Mouse (Mus musculus): ENCODE results near the gene Ccn2. TPM values are rescaled to one million over a fixed set of nuclear protein-coding genes. Genes with fewer than 3 reads are reported as not detected.

Gene Ccn2
- total RNA-seq (2021), result 10 to 100 TPM; 20.5 to 47.0 TPM
- long read RNA-seq, experiment 1, transcript Ccn2-201 (5 exons, 2,398 nt), result major isoform, 37 of 70 reads
- long read RNA-seq, experiment 1, partial matches to known transcripts, result 23 of 70 reads
- long read RNA-seq, experiment 1, other reads (novel, unspliced or antisense), result 10 of 70 reads
- long read RNA-seq, experiment 2, transcript Ccn2-201 (5 exons, 2,398 nt), result major isoform, 7 of 11 reads
- long read RNA-seq, experiment 2, partial matches to known transcripts, result 1 of 11 reads
- long read RNA-seq, experiment 2, other reads (novel, unspliced or antisense), result 3 of 11 reads

DNA sequence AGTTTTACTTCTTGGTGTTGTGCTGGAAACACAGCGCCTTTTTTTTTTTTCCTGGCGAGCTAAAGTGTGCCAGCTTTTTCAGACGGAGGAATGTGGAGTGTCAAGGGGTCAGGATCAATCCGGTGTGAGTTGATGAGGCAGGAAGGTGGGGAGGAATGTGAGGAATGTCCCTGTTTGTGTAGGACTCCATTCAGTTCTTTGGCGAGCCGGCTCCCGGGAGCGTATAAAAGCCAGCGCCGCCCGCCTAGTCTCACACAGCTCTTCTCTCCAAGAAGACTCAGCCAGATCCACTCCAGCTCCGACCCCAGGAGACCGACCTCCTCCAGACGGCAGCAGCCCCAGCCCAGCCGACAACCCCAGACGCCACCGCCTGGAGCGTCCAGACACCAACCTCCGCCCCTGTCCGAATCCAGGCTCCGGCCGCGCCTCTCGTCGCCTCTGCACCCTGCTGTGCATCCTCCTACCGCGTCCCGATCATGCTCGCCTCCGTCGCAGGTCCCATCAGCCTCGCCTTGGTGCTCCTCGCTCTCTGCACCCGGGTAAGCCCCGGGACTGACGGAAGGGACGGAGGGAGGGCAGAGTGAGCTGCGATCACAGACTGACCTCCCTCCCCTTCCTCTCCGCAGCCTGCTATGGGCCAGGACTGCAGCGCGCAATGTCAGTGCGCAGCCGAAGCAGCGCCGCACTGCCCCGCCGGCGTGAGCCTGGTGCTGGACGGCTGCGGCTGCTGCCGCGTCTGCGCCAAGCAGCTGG is at the start of gene Ccn2:
Gene Ccn2, plus strand, starts transcription at position 193 of the 753 bp plus-strand sequence.
- DNase-seq, result peak; percentile 74

DNA sequence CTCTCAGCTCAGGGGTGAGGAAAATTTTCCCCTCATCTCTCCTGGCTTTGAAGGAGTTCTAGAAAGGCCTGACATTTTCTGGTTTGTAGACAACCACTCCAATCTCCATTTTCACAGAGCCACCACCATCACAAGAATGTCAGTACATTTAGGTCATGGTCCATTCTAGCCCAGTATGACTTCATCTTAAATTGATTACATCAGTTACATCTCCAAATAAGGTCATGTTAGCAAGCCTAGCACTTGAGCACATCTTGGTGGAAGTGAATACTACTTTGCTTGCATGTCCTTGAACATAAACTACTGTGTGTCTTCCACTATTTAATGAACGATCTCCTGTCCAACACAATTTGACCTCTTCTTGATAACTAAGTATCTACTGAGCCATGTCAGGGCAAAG is 42.4 kb upstream of the Ccn2 start:
- no peak for DNase-seq

GRCm38 (mm10) chr10:24554091-24554490 is 41.2 kb upstream of the Ccn2 start:
- DNase-seq, result no peak

DNA sequence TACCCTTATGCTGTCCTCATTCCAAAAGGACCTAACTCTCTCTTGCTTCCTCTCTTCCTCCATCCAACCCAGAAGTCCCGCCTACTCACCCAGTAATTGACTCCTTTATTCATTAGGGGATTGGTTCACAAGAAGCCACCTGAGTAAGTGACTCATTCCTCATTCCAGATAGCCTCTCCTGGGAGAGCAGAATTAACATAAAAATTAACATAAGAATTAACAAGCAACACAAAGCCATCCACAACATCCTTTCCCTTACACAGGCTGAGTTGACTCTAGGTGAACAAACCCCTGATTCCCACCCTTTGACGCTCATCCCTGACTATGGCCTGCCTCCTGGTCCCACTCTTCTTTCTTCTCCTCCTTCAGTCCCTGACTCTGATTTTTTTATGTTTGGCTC is 36.9 kb upstream of the Ccn2 start:
- DNase-seq, result no peak

- DNase-seq, result peak; percentile 3
Measured at GRCm38 (mm10) chr10:24569691-24570420, 25.4 kb upstream of the Ccn2 start.

- no peak for DNase-seq
Measured at GRCm38 (mm10) chr10:24572044-24572960, 22.9 kb upstream of the Ccn2 start.

- no peak for DNase-seq
Measured at GRCm38 (mm10) chr10:24573484-24573883, 21.8 kb upstream of the Ccn2 start.

DNA sequence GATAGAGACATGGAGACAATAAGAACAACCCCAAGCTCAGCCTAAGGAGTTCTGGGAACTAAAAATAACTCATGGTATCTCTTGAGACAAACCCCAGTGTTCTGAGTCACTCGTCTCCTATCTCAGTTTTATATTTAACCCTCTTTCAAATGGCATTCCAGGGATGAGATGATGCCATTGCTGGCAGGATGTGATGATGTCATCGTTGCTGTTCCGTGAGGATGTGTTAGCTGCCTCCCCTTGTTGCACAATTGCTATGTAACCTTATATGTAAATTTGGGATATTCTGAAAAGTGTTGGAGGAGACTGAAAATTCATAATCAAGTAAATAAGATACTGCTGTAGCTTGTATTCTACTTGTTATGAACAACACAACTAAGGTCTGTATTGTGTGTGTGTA is 14.2 kb upstream of the Ccn2 start:
- DNase-seq, result no peak

- no peak for DNase-seq
Measured at GRCm38 (mm10) chr10:24588824-24589223, 6.4 kb upstream of the Ccn2 start.

DNA sequence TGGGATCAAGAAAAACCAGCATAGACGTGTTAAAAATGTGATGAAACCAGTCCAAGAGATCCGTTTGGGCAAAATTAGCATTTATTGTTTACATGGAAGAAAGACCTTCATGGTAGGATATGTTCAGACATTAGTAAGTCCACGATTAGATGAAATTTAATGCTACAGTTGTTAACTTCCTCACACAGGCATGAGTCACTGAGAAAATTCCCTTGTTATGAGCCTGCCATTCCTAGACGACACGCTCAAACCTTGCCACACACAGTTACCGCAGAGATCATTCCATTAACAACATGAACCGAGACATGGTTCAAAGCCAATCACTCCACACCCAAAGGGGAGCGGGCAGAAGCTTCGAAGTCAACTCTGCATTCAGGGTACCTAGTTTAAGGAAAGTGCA is 6.0 kb upstream of the Ccn2 start:
- no peak for DNase-seq

GRCm38 (mm10) chr10:24590546-24590945 is 4.7 kb upstream of the Ccn2 start:
- DNase-seq, result no peak

DNA sequence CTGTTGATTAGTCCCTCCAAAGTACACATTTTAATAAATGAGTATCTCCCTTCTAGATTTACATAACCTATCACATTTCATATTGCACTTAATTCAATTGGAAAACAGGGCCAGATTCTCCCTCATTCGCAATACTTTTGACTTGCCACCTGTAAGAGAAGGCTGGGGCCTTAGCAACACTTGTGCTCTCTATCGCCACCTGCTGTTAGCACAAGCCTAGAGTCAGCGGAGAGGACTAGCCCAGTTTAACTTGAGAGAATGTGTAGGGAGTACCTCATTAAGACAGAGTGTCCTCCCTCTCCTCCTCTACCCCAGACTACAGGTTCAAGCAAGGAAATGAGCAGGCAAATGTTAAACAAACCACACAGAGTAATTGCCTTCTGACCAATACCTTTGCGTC is 4.1 kb upstream of the Ccn2 start:
- peak; percentile 90 for DNase-seq

DNA sequence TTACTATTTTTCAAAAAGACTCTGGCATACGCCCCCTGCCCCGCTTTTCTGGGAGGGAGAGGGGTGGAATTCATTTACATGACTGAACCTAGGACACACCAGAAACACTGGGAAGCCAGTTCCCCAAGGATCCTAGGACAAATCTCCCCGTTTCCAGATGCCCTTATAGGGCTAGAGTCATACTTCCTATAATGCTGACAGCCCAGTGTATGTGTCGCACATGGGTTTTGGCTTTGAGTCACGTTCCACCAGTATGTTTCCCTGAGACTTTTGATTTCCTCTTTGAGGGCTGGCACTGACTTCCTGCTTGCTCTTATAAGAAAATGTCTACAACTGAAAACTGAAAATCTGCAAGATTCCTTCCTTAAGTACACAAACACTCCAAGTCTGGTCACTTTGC is 3.5 kb upstream of the Ccn2 start:
- DNase-seq, result no peak

DNA sequence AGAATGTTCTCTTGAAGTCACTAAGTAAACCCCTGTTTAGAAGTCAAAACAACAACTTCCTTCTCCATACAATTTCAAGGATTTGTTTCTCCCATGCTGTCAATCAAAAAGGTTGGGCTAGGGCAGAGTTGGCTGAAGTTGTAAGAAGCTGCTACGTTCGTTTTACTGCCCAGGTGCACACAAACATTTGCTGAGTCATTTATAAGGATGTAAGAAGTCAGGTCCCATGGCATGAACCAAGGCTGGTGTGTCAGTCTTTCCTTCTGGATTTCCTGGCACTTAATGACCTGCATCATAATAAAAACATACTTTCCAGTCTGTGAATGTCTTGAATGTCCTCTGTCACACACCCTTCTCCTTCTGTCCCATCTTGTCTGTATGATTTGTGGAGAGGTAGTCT is 2.9 kb upstream of the Ccn2 start:
- no peak for DNase-seq

- no peak for DNase-seq
Measured at GRCm38 (mm10) chr10:24592969-24593368, 2.3 kb upstream of the Ccn2 start.

- no peak for DNase-seq
Measured at GRCm38 (mm10) chr10:24593556-24593955, 1.7 kb upstream of the Ccn2 start.

GRCm38 (mm10) chr10:24596003-24596868 is 994 bp downstream of the Ccn2 start:
- DNase-seq, result peak; percentile 27

DNA sequence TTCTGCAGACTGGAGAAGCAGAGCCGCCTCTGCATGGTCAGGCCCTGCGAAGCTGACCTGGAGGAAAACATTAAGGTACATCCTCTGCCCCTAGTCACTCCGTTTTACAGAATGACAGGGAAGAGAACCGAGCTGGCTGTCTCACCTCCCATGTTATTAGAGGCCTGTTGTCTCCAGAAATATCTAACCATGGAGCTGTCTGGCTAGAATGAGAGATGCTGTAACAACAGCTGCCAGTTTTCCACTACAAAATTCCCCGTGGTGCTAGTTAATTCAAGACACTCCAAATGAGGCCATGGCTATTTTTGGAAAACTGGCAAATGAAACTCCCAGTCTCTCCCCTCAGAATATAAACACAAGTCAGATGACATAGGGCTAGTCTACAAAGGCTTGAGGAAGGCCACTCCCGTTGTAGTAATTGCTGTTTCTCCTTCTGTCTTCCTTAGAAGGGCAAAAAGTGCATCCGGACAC is 1.7 kb downstream of the Ccn2 start:
- DNase-seq, result no peak

DNA sequence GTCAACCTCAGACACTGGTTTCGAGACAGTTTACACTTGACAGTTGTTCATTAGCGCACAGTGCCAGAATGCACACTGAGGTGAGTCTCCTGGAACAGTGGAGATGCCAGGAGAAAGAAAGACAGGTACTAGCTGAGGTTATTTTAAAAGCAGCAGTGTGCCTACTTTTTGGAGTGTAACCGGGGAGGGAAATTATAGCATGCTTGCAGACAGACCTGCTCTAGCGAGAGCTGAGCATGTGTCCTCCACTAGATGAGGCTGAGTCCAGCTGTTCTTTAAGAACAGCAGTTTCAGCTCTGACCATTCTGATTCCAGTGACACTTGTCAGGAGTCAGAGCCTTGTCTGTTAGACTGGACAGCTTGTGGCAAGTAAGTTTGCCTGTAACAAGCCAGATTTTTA is 2.5 kb downstream of the Ccn2 start:
- DNase-seq, result no peak

- DNase-seq, result no peak
Measured at GRCm38 (mm10) chr10:24598693-24599092, 3.5 kb downstream of the Ccn2 start.

DNA sequence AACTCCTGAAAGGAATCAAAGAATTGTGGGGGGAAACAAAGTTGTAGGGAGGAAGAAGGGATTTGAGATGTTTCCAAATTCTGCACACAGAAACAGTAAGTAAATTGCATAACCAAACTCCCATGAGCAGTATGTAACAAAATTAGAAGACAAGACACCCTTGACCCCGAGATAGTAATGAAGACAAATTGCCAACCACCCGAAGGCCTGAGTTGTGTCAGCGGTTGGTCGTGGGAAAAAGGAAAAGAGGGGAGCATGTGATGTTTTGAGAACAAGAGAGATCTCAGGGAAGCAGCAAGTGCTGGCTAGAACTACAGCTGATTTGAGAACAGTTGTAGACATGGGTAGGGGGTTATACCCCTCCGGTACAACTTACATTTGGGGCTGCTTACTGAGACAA is 4.6 kb downstream of the Ccn2 start:
- DNase-seq, result no peak
